15 mouse cellular contexts compared by ENCODE assay signal in genomic region chr11:79730462-79730861, GRCm38 (mm10).
DNase-seq lines count a peak whose midpoint lies in the region; ATAC-seq lines count a peak whose summit lies in the region.
"Had no signal": no experiment of that assay in that cellular context is flagged by ENCODE, and none has a peak within 500 bp of the region (broad histone marks: within the 10 kb centered on the region; RNA-seq: fewer than 3 reads in every experiment).

No protein-coding gene starts in this region.

- H3K27me3 ChIP-seq in embryonic facial prominence, embryonic 13.5 days = no peaks in the 10 kb centered on the region
- no peaks in the 10 kb centered on the region for H3K27me3 ChIP-seq in embryonic facial prominence, embryonic 10.5 days (replicated peaks; ENCODE audit: low read depth, poor library complexity, severe bottlenecking)
- H3K27me3 ChIP-seq in heart, embryonic 15.5 days = no peaks in the 10 kb centered on the region
- no peaks in the 10 kb centered on the region for H3K27me3 ChIP-seq in lung, embryonic 15.5 days
- no peaks in the 10 kb centered on the region for H3K27me3 ChIP-seq in limb, embryonic 15.5 days
- H3K27me3 ChIP-seq: liver, embryonic 15.5 days; midbrain, embryonic 12.5 days had no signal

- 76% methylated on average over 2 of the region's 2 CpGs for WGBS in embryonic facial prominence, embryonic 13.5 days
- WGBS in embryonic facial prominence, embryonic 10.5 days = 78% methylated on average over 2 of the region's 2 CpGs
- WGBS in heart, embryonic 15.5 days = 84% methylated on average over 2 of the region's 2 CpGs
- 74% methylated on average over 2 of the region's 2 CpGs for WGBS in lung, embryonic 15.5 days
- whole genome bisulfite sequencing in limb, embryonic 15.5 days = 80% methylated on average over 2 of the region's 2 CpGs

- no peaks in the 10 kb centered on the region; the same call in 1 of the 2 replicates for H3K36me3 ChIP-seq in embryonic facial prominence, embryonic 13.5 days
- H3K36me3 ChIP-seq in embryonic facial prominence, embryonic 10.5 days (replicated peaks) = no peaks in the 10 kb centered on the region
- H3K36me3 ChIP-seq in heart, embryonic 15.5 days = no peaks in the 10 kb centered on the region
- no peaks in the 10 kb centered on the region for H3K36me3 ChIP-seq in lung, embryonic 15.5 days
- peaks cover 6% of the 10 kb centered on the region; the same call in 1 of the 2 replicates for H3K36me3 ChIP-seq in limb, embryonic 15.5 days
- H3K36me3 ChIP-seq: liver, embryonic 15.5 days; midbrain, embryonic 12.5 days had no signal

- DNase-seq in embryonic facial prominence, embryonic 10.5 days (ENCODE audit: low spot score) = no peak
- no peak for DNase-seq in heart, postnatal 4 days
- DNase-seq in lung, postnatal 4 days = no peak
- DNase-seq in adrenal gland, adult 2 months = no peak
- DNase-seq: adrenal gland, adult 8-10 months; kidney, postnatal 14 days; thymus, postnatal 4 days had no signal

- no peaks in the 10 kb centered on the region for H3K9me3 ChIP-seq in embryonic facial prominence, embryonic 13.5 days
- no peaks in the 10 kb centered on the region for H3K9me3 ChIP-seq in embryonic facial prominence, embryonic 10.5 days
- H3K9me3 ChIP-seq in heart, embryonic 15.5 days (replicated peaks) = no peaks in the 10 kb centered on the region
- H3K9me3 ChIP-seq in lung, embryonic 15.5 days = no peaks in the 10 kb centered on the region
- no peaks in the 10 kb centered on the region for H3K9me3 ChIP-seq in limb, embryonic 15.5 days
- H3K9me3 ChIP-seq: liver, embryonic 15.5 days; midbrain, embryonic 12.5 days had no signal

- no peak overlapping the region for H3K4me3 ChIP-seq in embryonic facial prominence, embryonic 13.5 days
- H3K4me3 ChIP-seq in embryonic facial prominence, embryonic 10.5 days = no peak overlapping the region
- no peak overlapping the region for H3K4me3 ChIP-seq in heart, embryonic 15.5 days
- no peak overlapping the region for H3K4me3 ChIP-seq in lung, embryonic 15.5 days
- no peak overlapping the region for H3K4me3 ChIP-seq in limb, embryonic 15.5 days
- H3K4me3 ChIP-seq: liver, embryonic 15.5 days; midbrain, embryonic 12.5 days had no signal

- H3K4me1 ChIP-seq in embryonic facial prominence, embryonic 13.5 days = peaks cover 6% of the 10 kb centered on the region; the same call in 1 of the 2 replicates
- H3K4me1 ChIP-seq in embryonic facial prominence, embryonic 10.5 days = 0 out of 2 replicates have a peak, but pooled peaks cover 4% of the 10 kb centered on the region
- peaks cover 8% of the 10 kb centered on the region for H3K4me1 ChIP-seq in heart, embryonic 15.5 days (replicated peaks)
- peaks cover 13% of the 10 kb centered on the region for H3K4me1 ChIP-seq in lung, embryonic 15.5 days
- peaks cover 19% of the 10 kb centered on the region for H3K4me1 ChIP-seq in limb, embryonic 15.5 days
- H3K4me1 ChIP-seq: liver, embryonic 15.5 days; midbrain, embryonic 12.5 days had no signal

- peak overlapping the region; percentile 57; the same call in 1 of the 2 replicates for H3K27ac ChIP-seq in embryonic facial prominence, embryonic 13.5 days
- no peak overlapping the region for H3K27ac ChIP-seq in embryonic facial prominence, embryonic 10.5 days (replicated peaks)
- peak overlapping the region; percentile 58 for H3K27ac ChIP-seq in heart, embryonic 15.5 days
- peak overlapping the region; percentile 68 for H3K27ac ChIP-seq in lung, embryonic 15.5 days
- H3K27ac ChIP-seq in limb, embryonic 15.5 days = peak overlapping the region; percentile 85
- H3K27ac ChIP-seq: liver, embryonic 15.5 days; macrophage; midbrain, embryonic 12.5 days had no signal

- no peak overlapping the region for H3K4me2 ChIP-seq in embryonic facial prominence, embryonic 13.5 days
- H3K4me2 ChIP-seq in heart, embryonic 15.5 days = no peak overlapping the region
- no peak overlapping the region for H3K4me2 ChIP-seq in lung, embryonic 15.5 days
- no peak overlapping the region for H3K4me2 ChIP-seq in limb, embryonic 15.5 days
- H3K4me2 ChIP-seq: liver, embryonic 15.5 days; midbrain, embryonic 12.5 days had no signal

- no peak for ATAC-seq in embryonic facial prominence, embryonic 13.5 days (ENCODE audit: insufficient number of reproducible peaks, insufficient read depth, low FRiP score, low TSS enrichment, low read depth)
- no peak for ATAC-seq in heart, embryonic 15.5 days (replicated peaks; ENCODE audit: insufficient number of reproducible peaks, insufficient read depth, low FRiP score, low read depth)
- no peak for ATAC-seq in lung, embryonic 15.5 days (ENCODE audit: borderline replicate concordance, extremely low read depth, low FRiP score, low TSS enrichment)
- no peak for ATAC-seq in limb, embryonic 15.5 days (ENCODE audit: insufficient number of reproducible peaks, low FRiP score, low TSS enrichment, low read depth)
- ATAC-seq: CD4-positive, CD25-positive, alpha-beta regulatory T cell, adult 4 months had no signal

- H3K9ac ChIP-seq in embryonic facial prominence, embryonic 13.5 days = 0 out of 2 replicates have a peak overlapping the region, but pooled peaks have one; percentile 17
- H3K9ac ChIP-seq in heart, embryonic 15.5 days = no peak overlapping the region
- H3K9ac ChIP-seq in lung, embryonic 15.5 days = no peak overlapping the region
- H3K9ac ChIP-seq in limb, embryonic 15.5 days = no peak overlapping the region
- H3K9ac ChIP-seq: liver, embryonic 15.5 days; midbrain, embryonic 12.5 days had no signal
